Mouse (Mus musculus) brown adipose tissue, adult 24 weeks (tissue): ENCODE data around the gene Polr2b. TPM values are rescaled to one million over a fixed set of nuclear protein-coding genes. Genes with fewer than 3 reads are reported as not detected.

Experiments
- H3K27ac ChIP-seq: fragments of 200-500 bp; replicated peaks from 2 replicates; pipeline ENCODE4 v1.5.1; 2012; ENCODE audit warnings: low read depth, mild to moderate bottlenecking, low read length
- H3K4me1 ChIP-seq: fragments of 200-500 bp; 2 replicates; pipeline ENCODE4 v1.6.1; 2012; ENCODE audit warnings: low read length, mixed read lengths; ENCODE audit not compliant: control insufficient read depth, insufficient read depth, insufficient read length
- H3K4me3 ChIP-seq: fragments of 200-500 bp; 2 replicates; pipeline ENCODE4 v1.5.1; 2012; ENCODE audit warnings: low read depth, mild to moderate bottlenecking, low read length, moderate library complexity; ENCODE audit not compliant: insufficient read depth
- polyA plus RNA-seq: library from polyadenylated mRNA; stranded (reverse); fragments of >200 nt; gene quantifications from 2 replicates; pipeline ENCODE4 v1.2.4, GENCODE M21; 2012; ENCODE audit not compliant: missing spikeins, insufficient read depth, insufficient read length

Gene Polr2b
- polyA plus RNA-seq, 1 experiment: 43.6 TPM

DNA sequence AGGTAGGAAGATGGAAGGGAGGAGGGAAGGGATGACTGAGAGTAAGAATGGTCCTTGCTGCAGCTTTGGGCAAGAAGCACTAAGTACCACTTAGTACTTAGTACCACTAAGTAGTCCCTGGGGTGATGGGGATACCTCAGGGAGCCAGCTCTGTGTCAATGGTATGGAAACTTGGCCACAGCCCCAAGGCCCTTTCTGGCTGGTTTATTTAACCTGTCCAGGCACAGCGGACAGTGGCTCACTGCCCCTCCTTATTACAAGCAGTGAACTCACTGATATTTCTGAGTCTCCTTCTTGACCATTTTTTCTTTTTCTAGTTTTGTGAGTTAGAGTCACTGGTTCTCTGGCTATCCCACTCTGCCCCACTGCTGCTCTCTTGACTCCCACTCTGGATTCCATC is 57.2 kb downstream of the Polr2b start:
- peak overlapping the region; percentile 91 for H3K27ac ChIP-seq
- H3K4me1 ChIP-seq: peaks cover 54% of the 10 kb centered on the region
- no peak overlapping the region for H3K4me3 ChIP-seq

DNA sequence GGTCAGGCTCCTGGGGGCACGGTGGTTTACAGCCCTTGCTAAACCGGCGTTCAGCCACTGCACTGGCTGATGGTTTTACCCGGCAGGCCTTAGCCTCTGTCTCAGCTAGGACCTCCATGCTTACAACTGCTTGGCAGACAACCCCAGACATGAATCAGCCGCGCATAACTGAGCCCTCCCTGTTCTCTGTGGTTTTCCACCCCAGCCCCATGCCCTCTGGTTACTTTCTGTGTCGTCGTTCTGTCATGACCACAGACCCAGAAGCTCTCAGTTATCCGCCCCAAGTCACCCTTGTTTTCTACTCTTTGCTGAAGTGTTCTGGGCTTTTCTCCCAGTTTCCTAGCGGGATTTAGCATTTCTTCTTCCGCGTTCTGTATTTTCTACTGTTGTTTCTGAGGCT is 57.7 kb downstream of the Polr2b start:
- peaks cover 58% of the 10 kb centered on the region for H3K4me1 ChIP-seq
- H3K27ac ChIP-seq: peak overlapping the region; percentile 91

DNA sequence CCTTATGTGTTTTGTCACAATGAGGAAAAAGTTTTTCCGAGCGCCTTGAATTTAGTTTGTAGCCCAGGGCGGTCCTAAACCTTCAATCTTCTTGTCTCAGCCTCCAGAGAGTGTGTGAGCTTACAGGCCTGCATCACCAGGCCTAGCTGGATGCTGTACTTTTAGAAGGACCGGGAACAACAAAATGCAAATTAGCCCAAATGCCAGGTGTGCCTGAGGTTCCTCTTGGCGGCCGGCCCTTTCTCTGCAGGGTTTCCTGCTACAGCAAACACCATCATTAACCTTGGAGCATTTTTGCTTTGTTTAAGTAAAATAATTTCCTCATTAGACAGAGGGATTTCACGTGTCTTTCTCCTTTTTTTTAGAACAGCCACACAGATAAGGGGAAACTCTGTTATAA is 58.2 kb downstream of the Polr2b start:
- peaks cover 56% of the 10 kb centered on the region for H3K4me1 ChIP-seq
- no peak overlapping the region for H3K4me3 ChIP-seq
- peak overlapping the region; percentile 91 for H3K27ac ChIP-seq

More for the DNA sequence above, 57.7 kb downstream of the Polr2b start:
- H3K4me3 ChIP-seq: no peak overlapping the region

DNA sequence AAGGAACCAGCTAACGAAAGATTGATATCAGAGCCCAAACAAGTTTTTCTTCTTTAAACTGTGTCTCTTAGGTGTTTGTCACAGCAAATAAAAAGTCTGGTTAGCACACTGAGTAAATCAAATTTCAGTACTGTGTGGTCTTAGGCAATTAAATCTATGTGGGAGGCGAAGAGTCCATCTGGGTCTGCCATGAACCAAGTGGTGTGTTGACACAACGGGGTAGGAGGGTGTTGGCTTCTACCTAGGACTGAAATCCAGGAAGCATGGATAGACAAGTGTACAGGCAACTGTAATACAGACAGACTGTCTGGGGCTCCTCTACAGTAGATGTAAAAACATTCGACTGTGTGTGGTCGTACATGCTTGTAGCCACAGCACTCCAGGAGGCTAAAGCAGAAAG is 59.4 kb downstream of the Polr2b start:
- peak overlapping the region; percentile 32; the same call in 1 of the 2 replicates for H3K27ac ChIP-seq
- no peak overlapping the region for H3K4me3 ChIP-seq
- H3K4me1 ChIP-seq: peaks cover 55% of the 10 kb centered on the region

DNA sequence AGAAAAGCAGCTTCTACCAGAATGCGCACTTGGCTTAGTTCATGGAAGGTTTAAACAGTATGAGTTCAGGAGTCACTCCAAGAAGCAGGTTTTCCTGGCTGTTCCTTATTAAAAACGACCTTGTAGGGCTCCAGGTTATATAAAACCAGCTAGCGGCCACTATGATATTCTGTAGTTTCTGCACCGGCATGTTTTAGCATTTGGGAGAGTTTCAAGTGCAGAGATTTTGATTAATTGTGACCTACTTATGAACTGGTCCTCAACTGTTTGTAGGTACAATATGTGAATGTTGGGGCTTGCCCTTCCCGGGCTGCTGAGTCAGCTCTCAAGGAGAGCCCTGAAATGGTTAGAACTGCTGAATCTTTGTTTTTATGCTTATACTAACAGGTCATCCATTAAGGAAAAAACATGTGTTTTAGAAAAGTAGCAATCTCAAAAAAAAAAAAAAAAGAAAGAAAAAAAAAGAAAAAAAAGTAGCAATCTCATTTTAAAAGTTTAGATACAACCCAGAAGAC is 60.5 kb downstream of the Polr2b start:
- peaks cover 49% of the 10 kb centered on the region for H3K4me1 ChIP-seq
- H3K4me3 ChIP-seq: no peak overlapping the region
- peak overlapping the region; percentile 32; the same call in 1 of the 2 replicates for H3K27ac ChIP-seq

DNA sequence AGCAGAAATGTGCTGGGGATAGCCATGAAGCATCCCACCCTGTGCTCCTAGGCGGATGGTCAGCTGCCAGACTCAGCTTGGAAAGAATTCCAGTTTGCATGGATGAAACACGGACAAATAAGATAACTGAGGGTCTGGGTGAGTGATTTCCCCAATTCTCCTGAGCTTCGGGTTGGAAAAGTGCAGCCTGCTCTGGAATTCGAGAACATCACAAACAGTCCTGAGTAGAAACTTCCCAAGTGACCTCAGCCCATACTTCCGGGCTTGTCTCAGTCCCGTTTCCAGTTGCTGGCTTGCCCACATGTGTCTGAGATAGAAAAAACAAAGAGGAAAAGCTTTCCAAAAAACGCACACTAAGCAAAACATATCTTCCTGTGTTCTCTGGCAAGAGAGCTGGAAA is 62.3 kb downstream of the Polr2b start:
- H3K27ac ChIP-seq: peak overlapping the region; percentile 94
- peak overlapping the region; percentile 12; the same call in 1 of the 2 replicates for H3K4me3 ChIP-seq
- peaks cover 37% of the 10 kb centered on the region for H3K4me1 ChIP-seq

DNA sequence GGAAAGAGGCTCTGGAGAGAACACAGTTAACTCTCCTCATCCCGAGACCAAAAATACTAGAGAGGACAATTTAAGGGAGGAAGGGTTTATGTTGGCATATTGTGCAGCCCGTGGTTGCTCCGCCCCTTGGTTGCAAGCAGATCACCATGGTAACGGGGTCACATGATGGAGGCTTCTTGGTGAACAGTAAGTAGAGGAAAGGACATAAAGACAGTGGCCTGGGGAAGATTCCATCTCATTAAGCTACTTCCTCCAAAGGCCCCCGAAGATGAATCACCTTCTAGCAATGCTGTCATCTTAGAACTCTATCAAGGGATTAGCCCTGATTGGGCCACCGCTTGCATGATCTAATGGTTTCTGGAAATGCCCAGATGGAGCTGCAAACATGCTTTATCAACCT is 62.8 kb downstream of the Polr2b start:
- peak overlapping the region; percentile 12; the same call in 1 of the 2 replicates for H3K4me3 ChIP-seq
- H3K27ac ChIP-seq: peak overlapping the region; percentile 94
- peaks cover 31% of the 10 kb centered on the region for H3K4me1 ChIP-seq

DNA sequence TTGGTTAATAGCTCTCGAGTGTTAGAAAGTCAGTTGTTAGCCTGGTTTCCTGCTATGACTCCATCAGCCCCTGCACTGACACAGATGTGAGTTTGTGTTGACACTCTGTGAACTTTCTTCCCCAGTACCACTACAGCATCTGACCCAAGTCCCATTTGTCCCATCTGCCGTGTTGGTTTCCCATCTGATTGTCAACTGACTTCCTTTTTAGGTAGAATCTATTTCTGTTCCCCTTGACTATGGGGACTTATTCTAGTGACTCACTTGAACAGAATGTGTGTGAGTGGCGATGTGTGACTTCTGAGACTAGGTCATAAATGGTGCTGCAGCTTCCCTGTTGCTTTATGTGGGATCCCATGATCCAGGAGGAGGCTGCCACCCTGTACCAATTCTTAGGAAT is 65.0 kb downstream of the Polr2b start:
- Histone ChIP-seq H3K4me1 (peaks cover 23% of the 10 kb centered on the region), H3K27ac (peak overlapping the region; percentile 71), H3K4me3 (no peak overlapping the region)

DNA sequence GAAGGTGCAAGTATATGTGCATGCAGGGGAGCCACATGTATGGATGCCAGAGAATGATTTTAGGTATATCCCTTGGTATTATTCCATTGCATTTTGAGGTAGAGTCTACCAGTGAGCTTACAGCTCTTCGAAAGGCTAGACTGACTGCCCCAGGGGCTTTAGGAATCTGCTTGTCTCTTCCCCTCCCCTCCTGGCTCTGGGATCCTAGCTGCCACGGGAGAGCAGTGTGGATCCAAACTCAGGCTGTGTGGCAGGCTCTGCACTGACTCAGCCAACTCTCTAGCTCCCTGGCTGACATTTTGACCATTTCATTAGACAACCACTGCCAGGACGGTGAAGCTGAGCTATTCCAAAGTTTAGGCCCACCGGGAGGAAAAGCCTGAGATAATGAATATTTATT is 65.6 kb downstream of the Polr2b start:
- peak overlapping the region; percentile 53 for H3K27ac ChIP-seq

DNA sequence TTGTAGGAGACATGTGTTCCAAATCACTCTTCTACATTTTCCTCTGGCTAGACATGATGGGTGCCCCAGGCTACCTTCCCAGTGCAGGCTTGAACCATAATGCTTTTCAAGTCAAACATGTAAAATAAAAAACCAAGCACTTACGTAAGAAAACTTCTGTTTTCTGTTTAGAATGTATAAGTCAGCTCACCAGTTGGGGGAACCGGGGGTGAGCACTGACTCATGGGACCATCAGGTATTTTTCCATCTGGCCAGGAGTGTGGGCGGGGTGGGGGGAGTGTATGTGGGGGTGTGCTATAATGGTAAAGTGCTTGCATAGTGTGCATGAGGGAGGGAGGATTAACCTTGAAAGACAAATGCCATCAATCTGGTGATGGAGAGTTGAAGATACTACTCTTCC is 68.1 kb downstream of the Polr2b start:
- Histone ChIP-seq H3K4me1 (peaks cover 14% of the 10 kb centered on the region), H3K4me3 (no peak overlapping the region), H3K27ac (no peak overlapping the region)

More for the DNA sequence above, 65.6 kb downstream of the Polr2b start:
- peaks cover 23% of the 10 kb centered on the region for H3K4me1 ChIP-seq
- no peak overlapping the region for H3K4me3 ChIP-seq

DNA sequence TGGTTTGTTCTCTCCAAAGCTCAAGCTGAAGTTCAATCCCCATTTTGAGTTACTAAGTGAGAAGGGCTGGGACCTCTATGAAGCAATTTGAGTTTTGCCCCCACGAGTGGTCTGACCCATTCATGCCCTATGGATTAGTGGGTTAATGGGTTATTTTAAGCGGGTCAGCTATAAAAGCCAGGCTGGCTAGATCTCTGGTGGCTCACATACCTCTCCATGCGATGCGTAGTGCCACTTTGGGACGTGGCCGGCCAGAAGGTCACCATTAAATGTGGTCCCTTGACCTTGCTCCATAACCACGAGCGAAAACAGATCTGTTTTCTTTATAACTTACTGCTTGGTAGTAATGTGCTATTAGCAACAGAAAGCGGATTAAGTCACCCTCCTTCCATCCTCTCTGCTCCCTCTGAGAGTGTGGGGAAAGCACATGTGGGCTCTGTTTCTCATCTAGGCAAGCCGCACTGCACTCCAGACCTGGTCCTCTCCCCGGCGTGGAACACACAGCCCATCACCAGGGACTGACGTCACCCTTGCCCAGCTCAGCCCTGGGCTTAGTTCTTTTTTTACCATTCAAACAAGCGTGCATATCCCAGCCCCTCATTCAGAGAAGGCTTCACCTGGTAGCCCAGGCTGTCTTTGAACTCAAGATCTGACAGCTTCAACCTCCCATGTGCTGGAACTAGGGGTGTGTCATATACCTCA is 69.6 kb downstream of the Polr2b start:
- Histone ChIP-seq H3K4me3 (no peak overlapping the region), H3K27ac (no peak overlapping the region), H3K4me1 (peaks cover 15% of the 10 kb centered on the region; the same call in 1 of the 2 replicates)

DNA sequence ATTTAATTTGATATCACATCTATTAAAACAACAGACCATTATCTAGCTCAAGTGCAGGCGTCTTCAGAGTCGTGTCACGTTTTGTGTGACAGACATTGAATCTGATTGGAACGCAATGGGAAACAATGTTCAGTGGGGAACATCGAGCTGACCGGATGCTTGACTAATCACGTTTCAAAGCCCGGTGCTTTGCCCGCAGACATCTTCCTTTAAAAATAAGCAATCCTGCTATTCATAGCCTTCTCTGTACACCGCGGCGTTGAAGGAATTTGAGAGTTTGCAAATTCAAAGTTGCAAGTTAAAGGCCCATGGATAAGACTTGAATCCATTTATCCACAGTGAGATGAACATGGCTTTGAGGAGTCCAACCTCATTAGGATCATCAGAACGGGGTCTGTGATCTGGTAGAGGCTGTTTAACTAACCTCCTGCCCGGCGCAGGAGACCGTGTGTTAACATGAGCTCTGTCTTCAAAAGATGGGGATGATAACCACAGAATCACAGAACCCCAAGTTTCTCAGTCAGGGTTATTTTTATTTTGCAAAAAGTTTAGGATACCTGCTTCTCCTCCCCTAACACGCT is 70.5 kb downstream of the Polr2b start:
- H3K27ac ChIP-seq: 0 out of 2 replicates have a peak overlapping the region, but pooled peaks have one; percentile 29
- peaks cover 18% of the 10 kb centered on the region; the same call in 1 of the 2 replicates for H3K4me1 ChIP-seq
- no peak overlapping the region for H3K4me3 ChIP-seq

DNA sequence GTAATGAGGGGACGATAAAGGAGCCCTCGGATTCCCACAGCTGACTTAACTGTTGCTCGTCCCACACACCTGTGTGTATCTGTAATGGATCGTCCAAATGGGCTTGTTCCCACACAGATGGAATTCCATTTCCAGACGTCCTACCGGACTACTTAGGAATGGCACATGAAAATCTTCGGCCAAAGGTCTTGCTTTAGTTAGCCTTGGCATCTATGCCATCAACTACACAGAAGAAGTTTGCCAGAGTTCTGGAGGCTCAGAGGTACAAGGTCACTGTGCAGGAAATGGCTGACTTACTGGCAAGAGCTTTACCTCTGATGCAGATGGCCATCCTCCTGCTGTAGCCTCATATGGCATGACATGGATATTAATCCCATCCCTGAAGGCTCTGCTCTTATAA is 71.3 kb downstream of the Polr2b start:
- Histone ChIP-seq H3K27ac (no peak overlapping the region; the same call in 1 of the 2 replicates), H3K4me3 (no peak overlapping the region), H3K4me1 (peaks cover 22% of the 10 kb centered on the region; the same call in 1 of the 2 replicates)

DNA sequence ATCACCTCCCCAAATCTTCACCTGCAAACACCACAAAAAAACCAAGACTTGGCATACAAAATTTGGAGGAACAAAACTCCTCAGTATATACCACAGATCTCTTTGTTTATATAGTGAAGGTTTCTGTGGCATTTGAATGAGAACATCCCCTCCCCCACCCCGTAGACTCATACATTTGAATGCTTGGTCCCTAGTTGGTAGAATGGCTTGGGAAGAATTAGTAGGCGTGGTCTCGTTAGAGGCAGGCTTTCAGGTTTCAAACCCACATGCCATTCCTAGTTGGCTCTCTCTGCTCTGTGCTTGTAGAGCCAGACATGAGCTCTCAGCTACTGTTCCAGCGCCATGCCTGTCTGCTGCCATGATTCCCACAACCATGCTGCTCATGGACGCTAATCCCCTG is 71.7 kb downstream of the Polr2b start:
- H3K27ac ChIP-seq: no peak overlapping the region
- H3K4me1 ChIP-seq: peaks cover 23% of the 10 kb centered on the region; the same call in 1 of the 2 replicates
- no peak overlapping the region for H3K4me3 ChIP-seq

DNA sequence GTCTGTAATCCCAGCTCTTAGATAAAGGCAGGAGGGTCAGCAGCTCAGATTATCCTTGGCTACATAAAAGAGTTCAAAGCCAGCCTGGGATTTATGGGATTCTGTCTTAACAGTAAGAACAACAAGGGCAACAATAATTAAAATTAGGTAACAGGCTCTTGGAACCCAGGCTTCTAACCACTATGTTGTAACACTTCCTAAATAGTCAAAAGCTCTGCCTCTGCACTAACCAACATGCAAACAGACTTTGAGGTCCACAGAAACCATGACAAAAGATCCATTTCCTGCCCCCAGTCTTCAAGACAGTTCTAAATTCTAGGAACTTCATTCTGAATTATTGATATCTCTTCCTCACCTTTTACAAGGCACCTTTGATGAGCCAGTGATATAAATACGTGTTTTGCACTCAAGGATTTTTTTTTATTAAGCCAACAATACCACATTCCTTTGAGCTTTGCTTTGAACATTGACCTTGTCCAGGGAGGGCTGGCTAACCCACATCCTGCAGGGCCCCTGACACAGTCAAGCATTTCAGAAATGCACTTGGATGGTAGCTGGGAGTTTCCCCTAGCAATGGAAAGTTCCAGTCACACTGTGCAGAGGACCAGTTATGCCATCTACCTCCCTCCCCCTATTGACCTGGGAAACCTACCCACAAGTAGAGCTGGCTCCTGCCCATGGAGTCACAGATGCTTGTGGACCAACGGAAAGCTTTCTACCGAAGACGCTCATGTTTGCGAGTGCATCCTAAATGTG is 74.0 kb downstream of the Polr2b start:
- H3K27ac ChIP-seq: peak overlapping the region; percentile 72
- peaks cover 33% of the 10 kb centered on the region for H3K4me1 ChIP-seq

More for the DNA sequence above, 74.0 kb downstream of the Polr2b start:
- H3K4me3 ChIP-seq: no peak overlapping the region
